Mouse (Mus musculus): ENCODE data around the gene Ccdc141. TPM values are rescaled to one million over a fixed set of nuclear protein-coding genes. Genes with fewer than 3 reads are reported as not detected.

Ccdc141 gene
- polyA plus RNA-seq, 1 experiment from 2014 or later: 2.2 TPM

DNA sequence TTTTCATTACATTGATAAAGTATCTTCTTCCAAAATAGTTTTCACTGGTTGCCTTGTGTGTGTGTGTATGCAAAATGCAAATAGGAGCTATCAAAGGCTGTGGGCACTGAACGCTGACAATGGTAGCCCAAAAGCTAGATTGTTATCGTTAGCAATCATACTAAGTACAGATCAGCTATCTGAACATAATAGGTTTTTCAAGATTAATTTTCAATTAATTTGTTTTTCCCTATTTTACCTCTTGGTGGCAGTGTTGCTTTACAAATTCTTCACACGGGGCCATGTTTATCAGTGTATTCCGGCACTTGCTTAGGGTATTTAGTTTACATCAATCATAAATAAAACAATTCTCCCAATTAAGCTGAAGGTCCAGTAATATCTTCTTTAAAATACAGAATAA is 199.8 kb downstream of the Ccdc141 start:
- Histone ChIP-seq H3K4me2 (replicated peaks; ENCODE audit: low read depth) (no peak overlapping the region), H3K9me3 (ENCODE audit: control insufficient read depth) (no peaks in the 10 kb centered on the region), H3K4me3 (ENCODE audit: low read depth, low read length) (no peak overlapping the region), H3K4me1 (replicated peaks; ENCODE audit: control insufficient read depth, insufficient read depth, low read length) (no peaks in the 10 kb centered on the region), H3K9ac (ENCODE audit: low read depth, low read length) (no peak overlapping the region), H3K27me3 (replicated peaks; ENCODE audit: control insufficient read depth, insufficient read depth, low read length) (no peaks in the 10 kb centered on the region), H3K36me3 (ENCODE audit: control insufficient read depth, insufficient read depth) (no peaks in the 10 kb centered on the region), H3K27ac (ENCODE audit: low read depth, low read length) (no peak overlapping the region)
- WGBS: 13% methylated on average over 4 of the region's 4 CpGs
- no peak for ATAC-seq
- peak; percentile 66 for TF ChIP-seq CTCF (IDR thresholded peaks at IDR 0.05; ENCODE audit: low read depth)

DNA sequence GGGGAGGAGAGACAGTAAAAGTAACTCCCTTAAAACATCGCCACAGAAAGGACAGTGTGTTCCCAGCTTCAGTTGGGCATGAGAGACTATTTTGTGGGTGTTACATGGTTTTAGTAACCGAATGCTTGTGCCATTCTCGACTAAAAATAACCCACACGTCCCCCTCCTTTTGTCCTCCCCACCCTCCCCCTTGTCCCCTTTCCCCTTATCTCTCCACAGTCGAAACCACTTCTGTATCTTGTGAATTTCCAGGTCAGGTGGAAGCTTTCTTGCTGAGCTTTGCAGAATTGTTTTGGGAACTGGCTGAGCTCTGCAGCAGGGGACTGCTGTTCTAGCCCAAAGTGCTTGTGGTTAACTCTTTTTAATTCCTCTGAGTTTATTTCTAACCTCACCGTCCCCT is 200.2 kb downstream of the Ccdc141 start:
- no peak overlapping the region for H3K4me3 ChIP-seq (ENCODE audit: low read depth, low read length)
- no peak for ATAC-seq
- no peaks in the 10 kb centered on the region for H3K4me1 ChIP-seq (replicated peaks; ENCODE audit: control insufficient read depth, insufficient read depth, low read length)
- H3K4me2 ChIP-seq (replicated peaks; ENCODE audit: low read depth): no peak overlapping the region
- H3K27ac ChIP-seq (ENCODE audit: low read depth, low read length): no peak overlapping the region
- H3K9ac ChIP-seq (ENCODE audit: low read depth, low read length): no peak overlapping the region
- no peaks in the 10 kb centered on the region for H3K27me3 ChIP-seq (replicated peaks; ENCODE audit: control insufficient read depth, insufficient read depth, low read length)
- no peaks in the 10 kb centered on the region for H3K36me3 ChIP-seq (ENCODE audit: control insufficient read depth, insufficient read depth)
- WGBS: 59% methylated on average over 6 of the region's 6 CpGs
- H3K9me3 ChIP-seq (ENCODE audit: control insufficient read depth): no peaks in the 10 kb centered on the region
- TF ChIP-seq CTCF (IDR thresholded peaks at IDR 0.05; ENCODE audit: low read depth): no peak

DNA sequence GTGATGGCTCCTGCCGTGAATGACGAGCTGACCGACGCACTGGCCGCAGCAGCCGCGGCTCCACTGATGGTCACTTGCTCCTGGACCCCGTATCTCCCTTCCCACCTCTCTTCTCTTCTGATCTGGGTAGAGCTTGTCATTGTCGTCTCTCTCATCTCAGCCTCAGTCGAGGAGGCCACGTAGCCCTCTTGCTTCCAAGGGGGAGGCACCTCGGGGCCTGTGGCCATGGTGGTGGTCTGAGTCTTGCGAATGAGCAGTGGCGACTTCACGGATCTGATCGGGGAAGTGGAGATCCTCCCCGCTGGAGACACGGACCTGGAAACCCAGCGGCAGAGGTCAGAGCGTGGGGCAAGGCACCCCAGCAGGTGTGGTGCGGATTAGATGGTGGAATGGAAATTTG is 200.8 kb downstream of the Ccdc141 start:
- Histone ChIP-seq H3K9ac (ENCODE audit: low read depth, low read length) (no peak overlapping the region), H3K36me3 (ENCODE audit: control insufficient read depth, insufficient read depth) (no peaks in the 10 kb centered on the region), H3K4me1 (replicated peaks; ENCODE audit: control insufficient read depth, insufficient read depth, low read length) (no peaks in the 10 kb centered on the region), H3K4me2 (replicated peaks; ENCODE audit: low read depth) (no peak overlapping the region), H3K27ac (ENCODE audit: low read depth, low read length) (no peak overlapping the region), H3K9me3 (ENCODE audit: control insufficient read depth) (no peaks in the 10 kb centered on the region), H3K27me3 (replicated peaks; ENCODE audit: control insufficient read depth, insufficient read depth, low read length) (no peaks in the 10 kb centered on the region), H3K4me3 (ENCODE audit: low read depth, low read length) (no peak overlapping the region)
- no peak for ATAC-seq
- no peak for TF ChIP-seq CTCF (IDR thresholded peaks at IDR 0.05; ENCODE audit: low read depth)
- WGBS: 78% methylated on average over 21 of the region's 21 CpGs

DNA sequence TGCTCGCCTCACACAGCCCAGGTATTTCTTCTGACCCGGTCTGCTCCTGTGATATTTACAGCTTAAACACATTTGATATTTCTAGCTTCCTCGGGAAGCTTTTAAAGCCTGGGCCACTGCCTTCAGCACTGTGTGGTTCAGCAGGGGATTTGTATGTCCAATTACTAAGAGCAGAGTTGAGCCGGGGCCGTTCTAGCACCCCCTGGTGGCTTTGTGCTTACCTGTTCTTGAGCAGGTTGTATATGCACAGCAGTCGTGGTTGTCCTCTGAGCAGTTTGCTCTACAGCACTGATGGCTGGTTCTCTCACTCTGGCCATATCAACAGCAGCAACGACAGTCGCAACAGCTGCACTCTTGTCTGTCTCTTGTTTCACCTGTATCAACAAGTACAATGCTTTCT is 201.5 kb downstream of the Ccdc141 start:
- Histone ChIP-seq H3K9me3 (ENCODE audit: control insufficient read depth) (no peaks in the 10 kb centered on the region), H3K27ac (ENCODE audit: low read depth, low read length) (no peak overlapping the region), H3K4me2 (replicated peaks; ENCODE audit: low read depth) (no peak overlapping the region), H3K9ac (ENCODE audit: low read depth, low read length) (no peak overlapping the region), H3K27me3 (replicated peaks; ENCODE audit: control insufficient read depth, insufficient read depth, low read length) (no peaks in the 10 kb centered on the region), H3K4me3 (ENCODE audit: low read depth, low read length) (no peak overlapping the region), H3K36me3 (ENCODE audit: control insufficient read depth, insufficient read depth) (no peaks in the 10 kb centered on the region), H3K4me1 (replicated peaks; ENCODE audit: control insufficient read depth, insufficient read depth, low read length) (no peaks in the 10 kb centered on the region)
- ATAC-seq: no peak
- peak; percentile 87 for TF ChIP-seq CTCF (IDR thresholded peaks at IDR 0.05; ENCODE audit: low read depth)
- WGBS: 22% methylated on average over 8 of the region's 8 CpGs

DNA sequence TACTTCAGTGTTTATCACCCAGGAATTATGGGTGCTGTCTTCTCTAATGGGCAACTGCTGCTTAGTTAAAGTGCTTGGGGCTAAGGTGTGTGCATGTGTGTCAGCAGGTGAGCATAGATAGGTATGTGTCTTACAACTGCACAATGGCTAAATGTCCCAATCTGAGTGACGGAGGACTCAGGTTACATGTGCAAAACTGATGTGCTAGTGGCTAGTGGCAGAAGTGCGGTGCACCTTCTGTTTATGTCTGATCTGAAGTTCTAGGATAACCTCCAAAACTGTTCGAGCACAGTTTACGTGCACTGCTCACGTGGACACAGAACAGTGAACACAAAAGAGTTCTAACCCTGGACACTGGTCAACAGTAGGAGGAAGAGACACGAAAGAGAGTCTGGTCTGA is 203.9 kb downstream of the Ccdc141 start:
- 81% methylated on average over 6 of the region's 6 CpGs for WGBS
- Histone ChIP-seq H3K4me2 (replicated peaks; ENCODE audit: low read depth) (no peak overlapping the region), H3K4me3 (ENCODE audit: low read depth, low read length) (no peak overlapping the region), H3K4me1 (replicated peaks; ENCODE audit: control insufficient read depth, insufficient read depth, low read length) (no peaks in the 10 kb centered on the region), H3K27ac (ENCODE audit: low read depth, low read length) (no peak overlapping the region), H3K36me3 (ENCODE audit: control insufficient read depth, insufficient read depth) (no peaks in the 10 kb centered on the region), H3K9ac (ENCODE audit: low read depth, low read length) (no peak overlapping the region), H3K27me3 (replicated peaks; ENCODE audit: control insufficient read depth, insufficient read depth, low read length) (no peaks in the 10 kb centered on the region), H3K9me3 (ENCODE audit: control insufficient read depth) (no peaks in the 10 kb centered on the region)
- TF ChIP-seq CTCF (IDR thresholded peaks at IDR 0.05; ENCODE audit: low read depth): no peak
- no peak for ATAC-seq

DNA sequence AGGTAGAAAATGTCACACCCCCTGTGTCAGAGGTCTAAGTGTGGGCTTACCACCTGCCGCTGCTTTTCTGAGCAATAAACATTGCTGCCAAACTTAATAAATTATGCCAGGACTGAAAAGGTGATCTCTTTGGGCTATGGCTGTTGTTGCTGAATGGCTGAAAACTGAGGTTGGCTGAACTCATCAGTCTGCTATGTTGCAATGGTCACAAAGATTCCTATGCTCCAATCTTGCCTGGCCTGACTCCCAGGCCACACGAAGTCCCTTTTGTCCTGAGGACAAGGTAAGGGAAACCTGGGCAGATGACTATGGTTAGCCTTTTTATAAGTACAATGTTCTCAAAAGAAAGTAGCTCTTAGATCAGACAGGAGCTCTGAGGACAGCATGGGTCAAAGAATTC is 204.4 kb downstream of the Ccdc141 start:
- WGBS: 81% methylated on average over 2 of the region's 2 CpGs
- Histone ChIP-seq H3K4me2 (replicated peaks; ENCODE audit: low read depth) (no peak overlapping the region), H3K4me3 (ENCODE audit: low read depth, low read length) (no peak overlapping the region), H3K36me3 (ENCODE audit: control insufficient read depth, insufficient read depth) (no peaks in the 10 kb centered on the region), H3K9me3 (ENCODE audit: control insufficient read depth) (no peaks in the 10 kb centered on the region), H3K27ac (ENCODE audit: low read depth, low read length) (no peak overlapping the region), H3K4me1 (replicated peaks; ENCODE audit: control insufficient read depth, insufficient read depth, low read length) (no peaks in the 10 kb centered on the region), H3K27me3 (replicated peaks; ENCODE audit: control insufficient read depth, insufficient read depth, low read length) (no peaks in the 10 kb centered on the region), H3K9ac (ENCODE audit: low read depth, low read length) (no peak overlapping the region)
- ATAC-seq: no peak
- TF ChIP-seq CTCF (IDR thresholded peaks at IDR 0.05; ENCODE audit: low read depth): no peak

DNA sequence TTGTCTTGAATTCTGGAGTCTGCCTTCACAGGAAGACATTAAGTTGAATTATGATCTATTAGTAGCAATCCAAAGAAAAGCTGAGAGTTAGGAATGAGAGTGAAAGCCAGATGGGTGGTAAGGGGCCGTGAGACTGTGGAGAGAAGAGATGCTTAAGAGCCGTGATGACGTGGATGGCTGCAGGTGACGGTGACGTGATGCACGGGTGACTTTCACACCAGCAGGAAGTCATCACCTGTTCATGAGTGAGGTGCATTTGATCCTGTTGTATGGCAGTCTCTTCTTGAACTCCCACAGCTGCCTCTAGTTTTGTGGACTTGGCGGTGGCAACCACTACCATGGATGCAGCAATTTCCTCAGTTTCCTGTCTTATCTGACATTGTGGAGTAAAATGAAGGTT is 204.9 kb downstream of the Ccdc141 start:
- Histone ChIP-seq H3K27ac (ENCODE audit: low read depth, low read length) (no peak overlapping the region), H3K9ac (ENCODE audit: low read depth, low read length) (no peak overlapping the region), H3K9me3 (ENCODE audit: control insufficient read depth) (no peaks in the 10 kb centered on the region), H3K4me3 (ENCODE audit: low read depth, low read length) (no peak overlapping the region), H3K4me2 (replicated peaks; ENCODE audit: low read depth) (no peak overlapping the region), H3K36me3 (ENCODE audit: control insufficient read depth, insufficient read depth) (no peaks in the 10 kb centered on the region), H3K4me1 (replicated peaks; ENCODE audit: control insufficient read depth, insufficient read depth, low read length) (no peaks in the 10 kb centered on the region), H3K27me3 (replicated peaks; ENCODE audit: control insufficient read depth, insufficient read depth, low read length) (no peaks in the 10 kb centered on the region)
- WGBS: 88% methylated on average over 7 of the region's 7 CpGs
- ATAC-seq: no peak
- no peak for TF ChIP-seq CTCF (IDR thresholded peaks at IDR 0.05; ENCODE audit: low read depth)

All from intestine, postnatal 0 days (tissue).